Mouse (Mus musculus) heart, embryonic 10.5 days (tissue): ENCODE measurements around the gene 1700020N01Rik. TPM values are rescaled to one million over a fixed set of nuclear protein-coding genes. Genes with fewer than 3 reads are reported as not detected.

ENCODE experiments used
- DNase-seq: peaks from one replicate; pipeline ENCODE4 v3.0.0-alpha.2; 2017; ENCODE audit warnings: low spot score
- H3K27ac ChIP-seq: fragments of 300-500 bp; sonication (generic); 2 replicates; pipeline ENCODE4 v1.5.1; 2016; ENCODE audit warnings: mild to moderate bottlenecking
- H3K27me3 ChIP-seq: fragments of 300-500 bp; sonication (generic); 2 replicates; pipeline ENCODE4 v1.6.1; 2016; ENCODE audit warnings: mild to moderate bottlenecking; ENCODE audit not compliant: poor library complexity, insufficient read depth, severe bottlenecking
- H3K36me3 ChIP-seq: fragments of 300-500 bp; sonication (generic); 2 replicates; pipeline ENCODE4 v1.6.1; 2016; ENCODE audit warnings: mild to moderate bottlenecking, moderate library complexity
- H3K4me1 ChIP-seq: fragments of 300-500 bp; sonication (generic); 2 replicates; pipeline ENCODE4 v1.6.1; 2016; ENCODE audit warnings: mild to moderate bottlenecking
- H3K4me3 ChIP-seq: fragments of 300-500 bp; sonication (generic); 2 replicates; pipeline ENCODE4 v1.5.1; 2016; ENCODE audit warnings: mild to moderate bottlenecking, moderate library complexity
- H3K9me3 ChIP-seq: fragments of 300-500 bp; sonication (generic); 2 replicates; pipeline ENCODE4 v1.6.1; 2016; ENCODE audit warnings: mild to moderate bottlenecking, moderate library complexity
- WGBS: fragments of 180-500 bp; shearing (Covaris S2); methylation state at CpG from one replicate; pipeline ENCODE4 v1.1.7; 2016; 5-methylcytosine and 5-hydroxymethylcytosine counted together
- polyA plus RNA-seq: library from polyadenylated mRNA; unstranded; fragments of >200 nt; fragmentation: Nextera tagmentation; extraction: Ambion mirVana; gene quantifications from 2 replicates; pipeline ENCODE4 v1.2.1, GENCODE M21; 2016

The 1700020N01Rik gene
- polyA plus RNA-seq, 1 experiment from 2014 or later, result 0.29 TPM

- H3K4me1 ChIP-seq, result no peaks in the 10 kb centered on the region; the same call in 1 of the 2 replicates
- H3K27me3 ChIP-seq, result no peaks in the 10 kb centered on the region
- H3K36me3 ChIP-seq, result no peaks in the 10 kb centered on the region
- H3K27ac ChIP-seq, result no peak overlapping the region
- WGBS, result 94% methylated on average over 1 of the region's 1 CpGs
- H3K4me3 ChIP-seq, result no peak overlapping the region
- no peaks in the 10 kb centered on the region for H3K9me3 ChIP-seq
- no peak for DNase-seq
These were observed 26.9 kb upstream of the 1700020N01Rik start for GRCm38 (mm10) chr10:21566074-21566473.

- Histone ChIP-seq H3K9me3 (no peaks in the 10 kb centered on the region), H3K36me3 (no peaks in the 10 kb centered on the region), H3K27ac (no peak overlapping the region), H3K27me3 (no peaks in the 10 kb centered on the region), H3K4me1 (no peaks in the 10 kb centered on the region), H3K4me3 (no peak overlapping the region)
- 85% methylated on average over 4 of the region's 4 CpGs for WGBS
- DNase-seq, result no peak
These were observed 21.3 kb upstream of the 1700020N01Rik start for GRCm38 (mm10) chr10:21571615-21572014.

DNA sequence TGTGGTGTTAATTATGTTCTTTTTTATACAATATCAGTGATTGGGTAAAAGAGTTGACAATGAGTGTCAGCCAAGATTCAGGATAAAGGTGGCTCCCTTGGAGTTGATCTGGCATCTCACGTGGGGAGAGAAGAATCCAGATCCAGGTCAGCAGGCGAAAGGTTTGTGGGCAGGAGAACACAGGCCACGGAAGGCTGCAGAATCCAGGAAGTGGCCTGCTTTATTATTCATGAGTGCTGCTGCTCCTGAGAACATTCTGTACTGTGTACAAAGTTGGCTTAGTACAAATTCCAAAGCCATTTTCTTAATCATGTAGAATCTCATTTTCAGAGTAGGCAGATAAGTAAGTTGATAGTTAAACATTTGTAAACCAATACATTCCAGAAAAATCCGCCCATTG lies 19.2 kb upstream of the 1700020N01Rik start:
- 80% methylated on average over 4 of the region's 4 CpGs for WGBS

GRCm38 (mm10) chr10:21575806-21576378 lies 17.1 kb upstream of the 1700020N01Rik start:
- Histone ChIP-seq H3K4me3 (no peak overlapping the region), H3K27ac (no peak overlapping the region), H3K27me3 (no peaks in the 10 kb centered on the region), H3K4me1 (peaks cover 9% of the 10 kb centered on the region), H3K9me3 (no peaks in the 10 kb centered on the region), H3K36me3 (no peaks in the 10 kb centered on the region)
- DNase-seq, result no peak
- WGBS, result 88% methylated on average over 11 of the region's 11 CpGs

More for the DNA sequence above, 19.2 kb upstream of the 1700020N01Rik start:
- Histone ChIP-seq H3K27ac (no peak overlapping the region), H3K4me1 (peaks cover 9% of the 10 kb centered on the region), H3K27me3 (no peaks in the 10 kb centered on the region), H3K36me3 (no peaks in the 10 kb centered on the region), H3K9me3 (no peaks in the 10 kb centered on the region), H3K4me3 (no peak overlapping the region)
- DNase-seq, result no peak

DNA sequence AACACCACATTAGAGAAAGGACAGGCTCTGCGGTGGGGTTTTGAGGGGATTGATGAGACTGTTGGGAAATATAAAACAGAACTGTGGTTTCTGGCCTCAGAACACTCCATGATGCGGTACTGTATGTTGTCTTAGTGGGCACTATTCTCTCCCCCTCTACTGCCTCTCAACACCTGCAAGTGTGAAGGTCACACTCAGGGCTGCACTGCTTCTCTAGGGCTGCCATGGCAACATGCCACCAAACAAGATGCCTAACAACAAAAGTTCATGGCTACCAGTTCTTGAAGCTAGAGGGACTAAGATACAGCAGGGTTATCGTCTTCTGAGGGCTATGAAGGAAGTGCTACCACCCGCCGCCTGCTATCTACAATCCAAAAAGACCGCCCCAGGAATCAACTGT lies 15.1 kb upstream of the 1700020N01Rik start:
- 0 out of 2 replicates have a peak overlapping the region, but pooled peaks have one; percentile 16 for H3K27ac ChIP-seq
- H3K9me3 ChIP-seq, result 0 out of 2 replicates have a peak, but pooled peaks cover 3% of the 10 kb centered on the region
- no peaks in the 10 kb centered on the region for H3K27me3 ChIP-seq
- H3K36me3 ChIP-seq, result no peaks in the 10 kb centered on the region
- WGBS, result 41% methylated on average over 6 of the region's 6 CpGs
- peak; percentile 89 for DNase-seq
- H3K4me1 ChIP-seq, result peaks cover 9% of the 10 kb centered on the region
- H3K4me3 ChIP-seq, result no peak overlapping the region

DNA sequence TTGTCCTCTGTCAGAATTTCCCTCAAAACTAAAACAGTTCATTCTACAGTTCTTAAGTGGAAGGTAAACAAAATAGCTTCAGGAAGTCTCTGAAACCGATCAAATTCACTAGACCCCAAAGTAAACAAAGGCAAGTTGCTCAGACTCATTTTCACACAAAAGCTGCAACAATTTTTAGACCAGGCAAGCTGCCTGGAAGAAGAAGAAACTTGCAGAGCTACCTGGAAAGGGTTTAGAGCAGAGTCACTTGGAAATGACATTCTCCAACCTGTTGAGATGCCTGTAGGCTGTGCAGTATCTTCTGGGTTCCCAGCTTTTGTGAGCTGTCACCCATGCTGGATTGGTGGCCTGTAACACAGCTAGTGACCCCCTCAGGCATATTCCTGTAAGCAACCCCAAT lies 11.4 kb upstream of the 1700020N01Rik start:
- WGBS, result 80% methylated on average over 1 of the region's 1 CpGs
- Histone ChIP-seq H3K27me3 (no peaks in the 10 kb centered on the region), H3K4me3 (no peak overlapping the region)

GRCm38 (mm10) chr10:21587041-21587440 lies 5.9 kb upstream of the 1700020N01Rik start:
- H3K4me3 ChIP-seq, result no peak overlapping the region
- no peaks in the 10 kb centered on the region for H3K9me3 ChIP-seq
- H3K36me3 ChIP-seq, result no peaks in the 10 kb centered on the region
- 89% methylated on average over 2 of the region's 2 CpGs for WGBS
- H3K27me3 ChIP-seq, result no peaks in the 10 kb centered on the region
- no peak for DNase-seq
- H3K27ac ChIP-seq, result no peak overlapping the region
- no peaks in the 10 kb centered on the region for H3K4me1 ChIP-seq

More for the DNA sequence above, 11.4 kb upstream of the 1700020N01Rik start:
- no peaks in the 10 kb centered on the region for H3K36me3 ChIP-seq
- H3K4me1 ChIP-seq, result peaks cover 9% of the 10 kb centered on the region
- H3K9me3 ChIP-seq, result 0 out of 2 replicates have a peak, but pooled peaks cover 3% of the 10 kb centered on the region
- no peak overlapping the region for H3K27ac ChIP-seq
- no peak for DNase-seq

GRCm38 (mm10) chr10:21588007-21588852 lies 4.7 kb upstream of the 1700020N01Rik start:
- Histone ChIP-seq H3K36me3 (no peaks in the 10 kb centered on the region), H3K4me3 (no peak overlapping the region), H3K27ac (no peak overlapping the region), H3K9me3 (no peaks in the 10 kb centered on the region), H3K4me1 (no peaks in the 10 kb centered on the region), H3K27me3 (no peaks in the 10 kb centered on the region)
- 79% methylated on average over 4 of the region's 4 CpGs for WGBS
- no peak for DNase-seq

DNA sequence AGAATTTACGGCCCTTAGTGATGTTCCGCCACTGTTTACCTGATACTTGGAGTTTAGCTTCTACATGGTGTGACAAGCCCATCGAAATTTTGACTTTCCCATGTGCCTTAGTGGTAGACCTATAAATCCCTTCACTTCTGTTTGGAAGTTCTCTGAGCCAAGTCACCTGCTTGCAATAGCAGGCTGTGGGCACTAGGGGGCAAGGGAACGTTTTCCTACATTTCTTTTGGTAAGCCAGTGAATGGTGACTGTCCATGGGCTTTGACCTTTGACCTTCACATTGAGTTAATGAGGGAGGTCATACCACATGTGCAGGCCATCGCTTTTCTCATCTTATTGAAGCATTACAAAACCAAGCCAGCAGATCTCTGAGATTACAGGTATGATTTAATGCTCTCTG lies 8.0 kb downstream of the 1700020N01Rik start:
- WGBS, result 49% methylated on average over 5 of the region's 5 CpGs
- Histone ChIP-seq H3K9me3 (no peaks in the 10 kb centered on the region), H3K36me3 (no peaks in the 10 kb centered on the region), H3K27me3 (no peaks in the 10 kb centered on the region), H3K27ac (no peak overlapping the region), H3K4me1 (peaks cover 11% of the 10 kb centered on the region), H3K4me3 (no peak overlapping the region)
- no peak for DNase-seq

GRCm38 (mm10) chr10:21604476-21604875 lies 11.5 kb downstream of the 1700020N01Rik start:
- Histone ChIP-seq H3K36me3 (no peaks in the 10 kb centered on the region), H3K4me1 (peaks cover 11% of the 10 kb centered on the region), H3K27ac (no peak overlapping the region), H3K27me3 (no peaks in the 10 kb centered on the region), H3K9me3 (no peaks in the 10 kb centered on the region), H3K4me3 (no peak overlapping the region)
- DNase-seq, result no peak
- WGBS, result 85% methylated on average over 8 of the region's 8 CpGs

DNA sequence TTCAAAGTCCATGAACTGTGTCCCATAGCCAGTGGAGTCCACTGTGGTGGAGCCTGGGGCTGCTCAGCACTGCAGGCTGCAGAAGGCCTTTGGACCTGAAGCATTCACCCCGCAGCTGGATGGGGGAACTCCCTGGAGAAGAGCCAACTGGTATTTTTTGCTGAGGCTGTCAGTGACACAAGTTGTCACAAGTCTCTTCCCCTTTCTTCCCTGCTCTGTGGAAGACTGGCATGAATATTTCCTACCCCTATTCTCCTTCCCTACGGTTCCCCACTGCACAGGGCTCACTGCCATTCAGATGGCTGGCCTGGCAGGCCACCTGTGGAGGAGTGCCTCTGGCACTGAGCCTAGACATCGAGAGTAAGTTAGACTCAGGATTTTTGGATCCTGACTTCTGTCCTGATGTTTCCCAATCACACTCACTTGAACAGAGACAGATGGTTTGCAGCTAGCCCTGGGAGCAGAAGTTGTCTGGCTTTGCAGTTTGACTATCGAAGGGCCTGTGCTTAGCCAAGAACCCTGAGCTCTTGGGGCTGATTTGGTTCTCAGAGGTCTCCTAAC lies 12.1 kb downstream of the 1700020N01Rik start:
- DNase-seq, result no peak

GRCm38 (mm10) chr10:21605601-21606000 lies 12.7 kb downstream of the 1700020N01Rik start:
- H3K9me3 ChIP-seq, result no peaks in the 10 kb centered on the region
- WGBS, result 67% methylated on average over 5 of the region's 5 CpGs
- H3K4me3 ChIP-seq, result no peak overlapping the region
- no peak for DNase-seq
- peak overlapping the region; percentile 44; the same call in 1 of the 2 replicates for H3K27ac ChIP-seq
- H3K4me1 ChIP-seq, result peaks cover 11% of the 10 kb centered on the region
- no peaks in the 10 kb centered on the region for H3K27me3 ChIP-seq
- no peaks in the 10 kb centered on the region for H3K36me3 ChIP-seq

More for the DNA sequence above, 12.1 kb downstream of the 1700020N01Rik start:
- peaks cover 11% of the 10 kb centered on the region for H3K4me1 ChIP-seq
- no peaks in the 10 kb centered on the region for H3K36me3 ChIP-seq
- H3K4me3 ChIP-seq, result no peak overlapping the region
- H3K27me3 ChIP-seq, result no peaks in the 10 kb centered on the region
- peak overlapping the region; percentile 44; the same call in 1 of the 2 replicates for H3K27ac ChIP-seq
- H3K9me3 ChIP-seq, result no peaks in the 10 kb centered on the region
- WGBS, result 69% methylated on average over 4 of the region's 4 CpGs

DNA sequence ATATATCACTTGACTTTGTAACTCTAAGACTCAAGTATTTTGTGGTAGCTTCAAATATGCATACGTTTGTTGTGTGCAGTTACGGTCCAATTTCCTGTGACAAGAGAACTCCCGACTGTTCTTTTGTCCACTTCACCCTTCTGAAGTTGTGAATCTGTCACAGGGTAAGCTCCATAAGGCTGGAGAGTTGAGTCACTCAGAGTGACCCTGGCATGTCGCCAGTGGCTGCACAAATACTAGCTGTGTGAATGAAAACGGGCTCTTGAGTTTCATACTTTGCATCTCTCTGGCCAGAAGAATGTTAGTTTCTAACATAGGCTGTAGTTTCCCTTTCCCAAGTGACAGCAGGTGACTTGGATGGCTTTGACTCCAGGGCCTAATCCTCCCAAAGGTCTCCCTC lies 14.0 kb downstream of the 1700020N01Rik start:
- Histone ChIP-seq H3K9me3 (no peaks in the 10 kb centered on the region), H3K4me1 (peaks cover 11% of the 10 kb centered on the region), H3K27ac (no peak overlapping the region), H3K4me3 (no peak overlapping the region), H3K36me3 (no peaks in the 10 kb centered on the region), H3K27me3 (no peaks in the 10 kb centered on the region)
- WGBS, result 70% methylated on average over 5 of the region's 5 CpGs
- no peak for DNase-seq
